Mouse (Mus musculus) cerebellum, adult 2 months (tissue): ENCODE measurements around the gene Slc39a8.

Experiments used
- CTCF ChIP-seq: fragments of 200-500 bp; IDR thresholded peaks from 2 replicates; pipeline ENCODE4 v1.5.1; 2011; ENCODE audit warnings: low read depth, mild to moderate bottlenecking, control low read depth, low read length, moderate library complexity, borderline replicate concordance; ENCODE audit not compliant: insufficient read depth
- POLR2A ChIP-seq: fragments of 200-500 bp; IDR thresholded peaks from 2 replicates; pipeline ENCODE4 v1.6.1; 2011; ENCODE audit warnings: low read length, control low read depth, borderline replicate concordance; ENCODE audit not compliant: insufficient read depth

GRCm38 (mm10) chr3:135872325-135872724, 47.2 kb downstream of the Slc39a8 start:
- TF ChIP-seq CTCF (no peak), POLR2A (no peak)
